Mouse (Mus musculus) liver, postnatal 0 days (tissue): ENCODE results near the gene Gm28043.
A peak's percentile ranks its signal among the peaks of the same experiment; 100 is the strongest.

Source experiments
- CTCF ChIP-seq: sonication (generic); IDR thresholded peaks from 2 replicates; pipeline ENCODE4 v1.5.1; 2016; ENCODE audit warnings: antibody characterized with exemption, low read depth
- EP300 ChIP-seq: IDR thresholded peaks from 2 replicates; pipeline ENCODE4 v1.6.1; 2016; ENCODE audit warnings: antibody characterized with exemption, low read depth, mild to moderate bottlenecking

- TF ChIP-seq CTCF: peak; percentile 45
- no peak for TF ChIP-seq EP300
Measured at GRCm38 (mm10) chr17:29728082-29728481, 113.4 kb downstream of the Gm28043 start.
